Mouse (Mus musculus) kidney, adult 2 months (tissue): ENCODE data around the gene Tanc2.

Experiments
- CTCF ChIP-seq: fragments of 200-500 bp; conservative IDR thresholded peaks from 2 replicates; pipeline ENCODE4 v1.5.1; 2011; ENCODE audit warnings: low read depth, mild to moderate bottlenecking, control low read depth, low read length, moderate library complexity, mixed read lengths; ENCODE audit not compliant: insufficient read depth, insufficient read length
- POLR2A ChIP-seq: fragments of 200-500 bp; IDR thresholded peaks from one replicate; pipeline ENCODE4 v1.6.1; 2011; ENCODE audit warnings: low read depth, low read length, control low read depth

DNA sequence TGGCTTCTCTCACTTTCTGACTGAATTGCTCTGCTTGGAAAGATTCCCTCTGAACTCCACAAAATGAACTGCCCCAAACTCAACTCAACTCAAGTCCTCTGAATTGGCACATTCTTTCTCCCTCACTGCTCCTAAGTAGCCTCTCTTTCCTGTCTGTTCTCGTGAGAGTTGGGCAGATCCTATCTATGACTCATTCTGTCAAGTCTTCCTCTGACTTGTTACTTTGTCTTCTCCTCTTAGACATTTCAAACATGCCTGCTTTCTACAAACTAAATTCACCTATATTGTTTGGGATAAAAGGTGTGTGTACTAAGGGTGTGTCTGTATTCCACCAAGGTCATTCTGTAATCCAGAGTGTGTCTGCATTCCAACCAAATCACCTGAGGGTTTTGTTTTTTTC lies 309.4 kb downstream of the Tanc2 start:
- TF ChIP-seq CTCF: no peak
- TF ChIP-seq POLR2A: no peak
